Mouse (Mus musculus) embryonic fibroblast, embryonic 13.5 days (primary cell): Measurements from ENCODE around the gene Ecm1. TPM values are rescaled to one million over a fixed set of nuclear protein-coding genes. Genes with fewer than 3 reads are reported as not detected.

Source experiments
- H3K27ac ChIP-seq: 2 replicates; pipeline ENCODE4 v1.5.1; 2012; ENCODE audit warnings: low read length, control low read depth, inconsistent platforms; ENCODE audit not compliant: insufficient read depth
- H3K4me1 ChIP-seq: 2 replicates; pipeline ENCODE4 v1.6.1; 2011; ENCODE audit warnings: low read length; ENCODE audit not compliant: control insufficient read depth, insufficient read depth
- H3K4me3 ChIP-seq: 2 replicates; pipeline ENCODE4 v1.5.1; 2011; ENCODE audit warnings: mild to moderate bottlenecking, control low read depth, low read length; ENCODE audit not compliant: insufficient read depth
- CTCF ChIP-seq: IDR thresholded peaks from 2 replicates; pipeline ENCODE4 v1.5.1; 2011; ENCODE audit warnings: mild to moderate bottlenecking, control low read depth, low read length, moderate library complexity, borderline replicate concordance; ENCODE audit not compliant: insufficient read depth
- POLR2A ChIP-seq: IDR thresholded peaks from 2 replicates; pipeline ENCODE4 v1.6.1; 2011; ENCODE audit warnings: low read depth, mild to moderate bottlenecking, control low read depth, low read length, moderate library complexity
- polyA plus RNA-seq: library from polyadenylated mRNA; stranded (reverse); fragments of >200 nt; gene quantifications from 2 replicates; pipeline ENCODE4 v1.2.4, GENCODE M21; 2011; ENCODE audit warnings: low read depth; ENCODE audit not compliant: missing spikeins, insufficient read length

Gene Ecm1
- polyA plus RNA-seq = 155 and 327 TPM in 2 replicates

- Histone ChIP-seq H3K27ac (peak within 1 kb of the TSS; percentile 32; the same call in 1 of the 2 replicates), H3K4me3 (no peak within 1 kb of the TSS), H3K4me1 (0 out of 2 replicates have a peak, but pooled peaks cover 2% of the 10 kb centered on the region)
- TF ChIP-seq POLR2A (peak; percentile 97), CTCF (no peak)
Measured at GRCm38 (mm10) chr3:95739353-95740104, at the start of gene Ecm1. Gene Ecm1 (minus strand): TSS chr3:95739569.

- TF ChIP-seq POLR2A (no peak), CTCF (no peak)
- Histone ChIP-seq H3K27ac (no peak overlapping the region), H3K4me3 (no peak overlapping the region), H3K4me1 (no peaks in the 10 kb centered on the region)
Measured at GRCm38 (mm10) chr3:95785501-95785900, 46.1 kb upstream of the Ecm1 start.

GRCm38 (mm10) chr3:95771985-95772384 is 32.6 kb upstream of the Ecm1 start:
- 0 out of 2 replicates have a peak, but pooled peaks have one; percentile 18 for TF ChIP-seq CTCF
- TF ChIP-seq POLR2A = no peak

GRCm38 (mm10) chr3:95765534-95765933 is 26.2 kb upstream of the Ecm1 start:
- no peak for TF ChIP-seq CTCF
- H3K4me1 ChIP-seq = no peaks in the 10 kb centered on the region
- no peak overlapping the region for H3K27ac ChIP-seq

More at GRCm38 (mm10) chr3:95771985-95772384, 32.6 kb upstream of the Ecm1 start:
- H3K27ac ChIP-seq = no peak overlapping the region
- H3K4me1 ChIP-seq = no peaks in the 10 kb centered on the region
- H3K4me3 ChIP-seq = no peak overlapping the region

GRCm38 (mm10) chr3:95763811-95764210 is 24.4 kb upstream of the Ecm1 start:
- TF ChIP-seq CTCF = no peak
- TF ChIP-seq POLR2A = no peak
- Histone ChIP-seq H3K4me1 (no peaks in the 10 kb centered on the region), H3K4me3 (no peak overlapping the region), H3K27ac (no peak overlapping the region)

More at GRCm38 (mm10) chr3:95765534-95765933, 26.2 kb upstream of the Ecm1 start:
- H3K4me3 ChIP-seq = no peak overlapping the region

GRCm38 (mm10) chr3:95762961-95763360 is 23.6 kb upstream of the Ecm1 start:
- Histone ChIP-seq H3K4me3 (no peak overlapping the region), H3K27ac (no peak overlapping the region), H3K4me1 (no peaks in the 10 kb centered on the region)
- no peak for TF ChIP-seq POLR2A
- TF ChIP-seq CTCF = no peak

GRCm38 (mm10) chr3:95761771-95762170 is 22.4 kb upstream of the Ecm1 start:
- H3K27ac ChIP-seq = no peak overlapping the region
- TF ChIP-seq CTCF (no peak), POLR2A (no peak)
- H3K4me3 ChIP-seq = no peak overlapping the region

GRCm38 (mm10) chr3:95760656-95761055 is 21.3 kb upstream of the Ecm1 start:
- H3K27ac ChIP-seq = no peak overlapping the region
- TF ChIP-seq CTCF (no peak), POLR2A (no peak)
- no peaks in the 10 kb centered on the region for H3K4me1 ChIP-seq
- no peak overlapping the region for H3K4me3 ChIP-seq

More at GRCm38 (mm10) chr3:95761771-95762170, 22.4 kb upstream of the Ecm1 start:
- no peaks in the 10 kb centered on the region for H3K4me1 ChIP-seq

- Histone ChIP-seq H3K4me1 (no peaks in the 10 kb centered on the region), H3K4me3 (no peak within 1 kb of the TSS), H3K27ac (no peak within 1 kb of the TSS)
- TF ChIP-seq CTCF = no peak
Measured at GRCm38 (mm10) chr3:95760106-95760505, 20.7 kb upstream of the Ecm1 start, which contains the start of gene Tars2. Gene Tars2 (minus strand): TSS chr3:95760206.

GRCm38 (mm10) chr3:95758467-95759218 is 19.3 kb upstream of the Ecm1 start:
- TF ChIP-seq POLR2A = no peak
- TF ChIP-seq CTCF = no peak
- Histone ChIP-seq H3K4me3 (no peak overlapping the region), H3K27ac (no peak overlapping the region), H3K4me1 (no peaks in the 10 kb centered on the region)

- no peak for TF ChIP-seq POLR2A
Measured at GRCm38 (mm10) chr3:95756808-95757207, 17.4 kb upstream of the Ecm1 start.

More at GRCm38 (mm10) chr3:95756808-95757207, 17.4 kb upstream of the Ecm1 start:
- Histone ChIP-seq H3K4me1 (no peaks in the 10 kb centered on the region), H3K4me3 (no peak overlapping the region), H3K27ac (no peak overlapping the region)
